Mouse (Mus musculus): ENCODE data around the gene Hnrnpc. TPM values are rescaled to one million over a fixed set of nuclear protein-coding genes. Genes with fewer than 3 reads are reported as not detected.

Gene Hnrnpc
- total and polyA plus RNA-seq, 3 experiments, result 274 to 813 (median 370) TPM

GRCm38 (mm10) chr14:52114101-52114500 lies 10.3 kb upstream of the Hnrnpc start:
- no peaks in the 10 kb centered on the region for H3K27me3 ChIP-seq (replicated peaks)
- TF ChIP-seq GABPA (IDR thresholded peaks at IDR 0.05; ENCODE audit: insufficient replicate concordance, low read depth, low read length), result no peak
- TF ChIP-seq RAD21 (IDR thresholded peaks at IDR 0.05; ENCODE audit: low read depth, low read length), result no peak
- no peak for TF ChIP-seq CHD2 (IDR thresholded peaks at IDR 0.05; ENCODE audit: low read length)
- no peak for TF ChIP-seq PAX5 (IDR thresholded peaks at IDR 0.05; ENCODE audit: low read length)
- TF ChIP-seq MYC (IDR thresholded peaks at IDR 0.05; ENCODE audit: low read depth, low read length), result no peak
- TF ChIP-seq SIN3A (IDR thresholded peaks at IDR 0.05; ENCODE audit: low read length), result no peak
- TF ChIP-seq MEF2A (IDR thresholded peaks at IDR 0.05; ENCODE audit: borderline replicate concordance, low read depth, low read length), result no peak
- no peak for TF ChIP-seq MXI1 (IDR thresholded peaks at IDR 0.05; ENCODE audit: low read depth, low read length)
- H3K79me2 ChIP-seq (replicated peaks; ENCODE audit: control insufficient read depth, extremely low read depth, insufficient read depth, poor library complexity, severe bottlenecking), result no peaks in the 10 kb centered on the region
- no peaks in the 10 kb centered on the region for H3K9me3 ChIP-seq (replicated peaks; ENCODE audit: low read length)
- DNase-seq (ENCODE audit: extremely low read depth), result no peak
- no peak overlapping the region for H3K27ac ChIP-seq (ENCODE audit: insufficient read depth, low read depth)
- H3K4me3 ChIP-seq (replicated peaks in 1 of 3; ENCODE audit: low read depth in 2 of 3, low read length in 2 of 3, poor library complexity in 1 of 3), result no peak overlapping the region
- no peak overlapping the region for H3K4me2 ChIP-seq (ENCODE audit: insufficient read depth, low read depth, poor library complexity, severe bottlenecking)
- no peaks in the 10 kb centered on the region for H3K4me1 ChIP-seq (ENCODE audit: control insufficient read depth in 1 of 2, insufficient read depth in 2 of 2)
- dilution Hi-C loops (cut with MboI; ENCODE audit: extremely low pct_ligation_motif_present, extremely low pct_unique_long_range_greater_than_20kb, low sequenced_read_pairs), result no loop called here
- no peaks in the 10 kb centered on the region for H3K36me3 ChIP-seq (replicated peaks in 1 of 2; ENCODE audit: control insufficient read depth in 1 of 2, insufficient read depth in 1 of 2, low read length in 1 of 2)
- no peak overlapping the region for H3K9ac ChIP-seq (ENCODE audit: insufficient read depth, low read depth)
- in situ Hi-C loops (cut with MboI; ENCODE audit: low pct_ligation_motif_present, low pct_unique_long_range_greater_than_20kb, low sequenced_read_pairs), result no loop called here

GRCm38 (mm10) chr14:52110346-52110745 lies 6.5 kb upstream of the Hnrnpc start, which contains the start of gene Rpgrip1:
Rpgrip1 (plus strand) TSS chr14:52110704.
- H3K36me3 ChIP-seq (replicated peaks in 1 of 2; ENCODE audit: control insufficient read depth in 1 of 2, insufficient read depth in 1 of 2, low read length in 1 of 2), result no peaks in the 10 kb centered on the region
- in situ Hi-C loops (cut with MboI; ENCODE audit: low pct_ligation_motif_present, low pct_unique_long_range_greater_than_20kb, low sequenced_read_pairs), result no loop called here
- H3K4me3 ChIP-seq (replicated peaks in 1 of 3; ENCODE audit: low read depth in 2 of 3, low read length in 2 of 3, poor library complexity in 1 of 3), result no peak within 1 kb of the TSS
- no peaks in the 10 kb centered on the region for H3K27me3 ChIP-seq (replicated peaks)
- H3K27ac ChIP-seq (ENCODE audit: insufficient read depth, low read depth), result no peak within 1 kb of the TSS
- dilution Hi-C loops (cut with MboI; ENCODE audit: extremely low pct_ligation_motif_present, extremely low pct_unique_long_range_greater_than_20kb, low sequenced_read_pairs), result no loop called here
- no peak for DNase-seq (ENCODE audit: extremely low read depth)
- H3K9me3 ChIP-seq (replicated peaks; ENCODE audit: low read length), result no peaks in the 10 kb centered on the region
- no peak within 1 kb of the TSS for H3K4me2 ChIP-seq (ENCODE audit: insufficient read depth, low read depth, poor library complexity, severe bottlenecking)
- no peaks in the 10 kb centered on the region for H3K79me2 ChIP-seq (replicated peaks; ENCODE audit: control insufficient read depth, extremely low read depth, insufficient read depth, poor library complexity, severe bottlenecking)
- peaks cover 0 to 1% of the 10 kb centered on the region in 2 experiments; a peak in 2 of 4 replicates for H3K4me1 ChIP-seq (ENCODE audit: control insufficient read depth in 1 of 2, insufficient read depth in 2 of 2)
- no peak for TF ChIP-seq TBP (conservative IDR thresholded peaks at IDR 0.05; ENCODE audit: low read depth, low read length)
- TF ChIP-seq SMC3 (IDR thresholded peaks at IDR 0.05; ENCODE audit: low read depth, low read length), result no peak
- TF ChIP-seq JUN (IDR thresholded peaks at IDR 0.05; ENCODE audit: insufficient read depth, low read depth, low read length), result no peak
- TF ChIP-seq USF2 (conservative IDR thresholded peaks at IDR 0.05; ENCODE audit: low read depth, low read length), result no peak
- TF ChIP-seq ZC3H11A (IDR thresholded peaks at IDR 0.05; ENCODE audit: low read depth, low read length), result no peak
- TF ChIP-seq RCOR1 (conservative IDR thresholded peaks at IDR 0.05; ENCODE audit: low read depth, low read length), result no peak
- TF ChIP-seq TCF12 (IDR thresholded peaks at IDR 0.05; ENCODE audit: low read depth, low read length), result no peak
- no peak for TF ChIP-seq ZKSCAN1 (IDR thresholded peaks at IDR 0.05; ENCODE audit: borderline replicate concordance, low read depth, low read length)
- TF ChIP-seq RAD21 (IDR thresholded peaks at IDR 0.05; ENCODE audit: low read depth, low read length), result no peak
- no peak for TF ChIP-seq MAX (IDR thresholded peaks at IDR 0.05; ENCODE audit: low read length)
- TF ChIP-seq ETS1 (conservative IDR thresholded peaks at IDR 0.05; ENCODE audit: low read depth, low read length), result no peak
- no peak for TF ChIP-seq IRF4 (IDR thresholded peaks at IDR 0.05; ENCODE audit: low read depth, low read length)
- no peak for TF ChIP-seq UBTF (IDR thresholded peaks at IDR 0.05; ENCODE audit: low read depth, low read length)
- no peak for TF ChIP-seq MYC (IDR thresholded peaks at IDR 0.05; ENCODE audit: low read depth, low read length)
- no peak for TF ChIP-seq NRF1 (IDR thresholded peaks at IDR 0.05; ENCODE audit: low read depth, low read length)
- TF ChIP-seq MAZ (IDR thresholded peaks at IDR 0.05; ENCODE audit: low read depth, low read length), result no peak
- TF ChIP-seq ELF1 (IDR thresholded peaks at IDR 0.05; ENCODE audit: low read depth, low read length), result no peak
- TF ChIP-seq HCFC1 (IDR thresholded peaks at IDR 0.05; ENCODE audit: low read depth, low read length), result no peak
- TF ChIP-seq ZNF384 (IDR thresholded peaks at IDR 0.05; ENCODE audit: low read depth, low read length), result no peak
- no peak within 1 kb of the TSS for H3K9ac ChIP-seq (ENCODE audit: insufficient read depth, low read depth)

Data from CH12.LX (cell line).